Mouse (Mus musculus): ENCODE results near the gene Spred2.
"Not testable (repeated sequence)": the region's sequence is repeated elsewhere in the genome, so short reads cannot be mapped to it uniquely, and the experiment has no call there.

Spred2 gene

DNA sequence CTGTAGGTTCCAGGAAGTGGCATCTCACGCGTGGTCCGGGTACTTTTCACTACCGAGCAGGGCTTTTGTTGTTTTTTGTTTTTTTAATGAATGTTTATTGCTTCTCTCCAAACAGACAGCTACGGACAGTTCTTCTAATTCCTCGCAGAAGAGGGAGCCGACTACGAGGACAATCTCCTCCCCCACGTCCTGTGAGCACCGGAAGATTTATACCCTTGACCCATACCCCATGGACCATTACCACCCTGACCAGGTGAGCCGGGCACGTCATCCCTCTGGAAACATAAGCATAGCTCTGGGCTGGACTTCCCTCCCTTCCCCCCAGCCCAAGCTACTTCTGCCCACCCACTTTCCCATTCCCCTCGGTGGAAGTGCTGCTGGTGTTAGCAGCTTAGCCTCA lies 93.8 kb downstream of the Spred2 start:
- no peak for DNase-seq (ENCODE audit: low spot score in 2 of 2)

- no peak for DNase-seq (ENCODE audit: low spot score in 2 of 2)
Observed at GRCm38 (mm10) chr11:20018905-20019304, 94.7 kb downstream of the Spred2 start.

- no peak for DNase-seq (ENCODE audit: low spot score in 2 of 2)
Observed at GRCm38 (mm10) chr11:20020720-20021119, 96.5 kb downstream of the Spred2 start.

GRCm38 (mm10) chr11:20022462-20022861 lies 98.3 kb downstream of the Spred2 start:
- DNase-seq (ENCODE audit: low spot score in 2 of 2): no peak

- no peak for DNase-seq (ENCODE audit: low spot score in 2 of 2)
Observed at GRCm38 (mm10) chr11:20022911-20023482, 98.8 kb downstream of the Spred2 start.

GRCm38 (mm10) chr11:20025899-20026298 lies 101.7 kb downstream of the Spred2 start:
- no peak for DNase-seq (ENCODE audit: low spot score in 2 of 2)

GRCm38 (mm10) chr11:20027719-20028118 lies 103.5 kb downstream of the Spred2 start:
- no peak for DNase-seq (ENCODE audit: low spot score in 2 of 2)

DNA sequence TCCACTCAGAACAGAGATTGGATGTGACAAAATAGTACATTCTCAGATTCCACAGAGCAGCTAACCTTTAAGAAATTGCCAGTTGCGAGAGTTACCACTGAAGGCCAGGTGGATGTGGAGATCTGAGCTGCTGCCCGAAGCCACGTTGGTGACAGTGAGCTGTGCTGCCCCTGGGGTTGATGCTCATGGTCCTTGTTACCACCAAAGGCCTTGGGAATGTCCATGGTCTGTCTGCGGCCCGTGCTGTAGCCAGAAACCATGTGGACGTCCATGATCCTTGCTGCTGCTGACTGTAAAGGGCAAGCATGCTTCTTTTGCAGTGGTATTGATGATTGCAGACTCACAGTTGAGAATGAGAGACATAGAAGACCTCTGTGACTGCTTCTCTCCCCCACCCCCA lies 104.2 kb downstream of the Spred2 start:
- no peak for DNase-seq (ENCODE audit: low spot score in 2 of 2)

GRCm38 (mm10) chr11:20029014-20029413 lies 104.8 kb downstream of the Spred2 start:
- DNase-seq (ENCODE audit: low spot score in 2 of 2): no peak

DNA sequence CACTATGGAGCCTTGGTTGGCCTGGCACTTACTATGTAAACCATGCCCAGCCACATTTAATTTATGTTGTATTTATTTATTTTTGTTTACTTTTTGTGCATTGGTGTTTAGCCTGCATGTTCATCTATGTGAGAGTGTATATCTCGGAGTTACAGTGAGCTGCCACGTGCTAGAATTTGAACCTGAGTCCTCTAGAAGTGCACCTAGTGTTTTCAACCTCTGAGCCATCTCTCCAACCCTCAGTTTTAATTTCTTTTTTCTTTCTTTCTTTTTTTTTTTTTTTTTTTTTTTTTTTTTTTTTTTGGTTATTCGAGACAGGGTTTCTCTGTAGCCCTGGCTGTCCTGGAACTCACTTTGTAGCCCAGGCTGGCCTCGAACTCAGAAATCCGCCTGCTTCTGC lies 106.8 kb downstream of the Spred2 start:
- not testable (repeated sequence) for DNase-seq (ENCODE audit: low spot score in 2 of 2)

- no peak for DNase-seq (ENCODE audit: low spot score in 2 of 2)
Observed at GRCm38 (mm10) chr11:20031536-20031935, 107.4 kb downstream of the Spred2 start.

DNA sequence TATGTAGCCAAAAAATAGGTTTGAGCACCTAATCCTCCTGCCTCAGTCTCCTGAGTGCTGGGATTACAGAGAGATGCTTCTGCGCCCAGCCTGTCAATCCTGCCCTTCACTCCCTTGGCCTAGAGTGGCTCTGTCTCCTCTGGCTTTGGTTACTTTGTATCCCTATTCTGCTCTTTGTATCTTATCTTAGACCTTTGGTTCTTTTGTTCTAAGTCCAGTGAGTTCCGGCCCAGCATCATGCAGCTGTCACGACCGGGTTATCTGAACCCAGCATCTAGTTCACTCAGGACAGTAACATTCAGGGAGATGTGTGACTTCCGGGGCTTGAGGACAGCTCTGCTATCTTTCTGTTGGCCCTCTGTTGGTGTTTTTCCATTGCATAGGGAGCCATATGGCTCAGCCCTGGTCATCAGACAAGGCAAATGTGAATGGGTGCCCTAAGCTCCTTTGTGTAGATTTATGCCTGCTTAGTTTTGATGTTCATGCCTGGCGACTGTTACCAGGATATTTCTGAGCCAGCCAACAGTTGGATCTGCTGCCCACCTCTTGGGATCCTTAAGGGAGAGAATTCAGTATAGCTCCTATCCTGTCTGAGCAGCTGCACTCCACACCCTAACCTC lies 109.5 kb downstream of the Spred2 start:
- no peak for DNase-seq (ENCODE audit: low spot score in 2 of 2)

GRCm38 (mm10) chr11:20034337-20034947 lies 110.3 kb downstream of the Spred2 start:
- DNase-seq (ENCODE audit: low spot score in 2 of 2): no peak

- peak in 1 of 2 experiments; percentile 55 for DNase-seq (ENCODE audit: low spot score in 2 of 2)
Observed at GRCm38 (mm10) chr11:20035343-20035928, 111.3 kb downstream of the Spred2 start.

DNA sequence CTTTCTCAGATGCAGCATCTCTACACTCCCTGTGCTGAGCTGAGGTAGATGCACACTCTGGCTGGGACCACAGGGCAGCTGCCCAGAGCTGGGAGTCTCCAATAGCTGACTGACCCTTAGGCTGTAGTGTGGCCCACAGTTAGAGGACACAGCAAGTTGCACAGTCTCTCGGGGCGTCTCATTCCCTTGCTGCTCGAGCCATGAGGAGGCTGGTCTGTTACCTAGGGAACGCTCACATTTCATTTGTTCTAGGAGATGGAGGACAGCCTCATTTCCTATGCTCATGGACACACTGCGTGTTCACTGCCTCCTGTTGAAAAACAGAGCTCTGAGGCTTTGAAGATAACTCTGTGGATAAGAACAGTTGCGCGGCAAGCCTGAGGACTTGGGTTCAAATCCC lies 111.8 kb downstream of the Spred2 start:
- DNase-seq (ENCODE audit: low spot score in 2 of 2): no peak

DNA sequence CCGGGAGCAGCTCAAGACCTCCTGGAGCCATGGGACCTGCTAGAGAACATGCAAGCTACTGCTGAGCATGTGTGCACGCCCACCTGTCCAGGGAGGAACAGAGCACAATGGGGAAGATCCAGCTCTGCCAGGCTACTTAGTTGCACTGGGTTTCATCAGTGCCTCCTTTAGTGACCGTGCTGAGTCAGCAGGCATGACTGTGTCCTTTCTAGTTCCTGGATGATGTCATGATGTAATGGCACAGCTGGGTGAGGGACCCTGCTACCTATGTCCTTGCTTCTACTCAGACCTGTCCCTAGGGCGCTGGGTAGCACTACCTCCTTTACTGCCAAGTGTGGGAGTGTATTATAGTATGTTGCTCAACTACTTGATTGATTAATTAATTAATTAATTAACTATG lies 113.6 kb downstream of the Spred2 start:
- no peak for DNase-seq (ENCODE audit: low spot score in 2 of 2)

GRCm38 (mm10) chr11:20038723-20039122 lies 114.5 kb downstream of the Spred2 start:
- peak in 1 of 2 experiments; percentile 62 for DNase-seq (ENCODE audit: low spot score in 2 of 2)

DNA sequence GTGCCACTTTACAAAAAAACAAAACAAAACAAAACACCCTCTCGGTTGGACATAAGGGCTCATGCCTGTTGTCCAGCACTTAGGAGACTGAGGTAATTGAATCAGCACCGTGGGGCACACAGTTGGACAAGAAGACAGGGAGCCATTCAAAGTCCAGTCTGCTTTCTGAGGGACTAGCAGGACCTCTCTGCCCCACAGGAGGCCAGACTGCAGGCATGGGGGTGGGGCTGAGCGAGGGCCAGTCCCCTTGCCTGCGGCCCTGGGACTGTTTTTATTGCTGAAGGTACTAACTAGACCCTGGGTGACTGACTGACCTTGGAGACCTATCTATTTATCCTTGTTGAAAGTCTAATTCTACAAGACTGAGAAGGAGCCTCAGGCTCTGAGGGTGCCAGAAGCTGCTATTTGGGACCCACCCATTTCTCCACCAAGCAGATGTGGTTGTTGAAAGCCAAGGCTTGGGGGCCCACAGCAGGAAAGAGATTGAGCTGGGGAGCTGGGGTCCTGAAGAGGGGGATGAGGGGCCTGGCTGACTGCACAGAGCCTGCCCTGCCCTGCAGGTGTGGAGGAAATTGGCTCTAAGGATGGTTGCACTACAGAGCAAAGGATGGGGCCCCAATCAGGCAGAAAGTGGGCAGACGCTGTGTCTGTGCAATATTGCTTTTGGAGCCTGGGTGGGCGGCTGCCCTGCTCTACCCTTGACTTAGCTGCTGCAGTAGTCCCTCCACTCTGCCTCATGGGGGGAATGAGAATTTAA lies 117.2 kb downstream of the Spred2 start:
- no peak for DNase-seq (ENCODE audit: low spot score in 2 of 2)

DNA sequence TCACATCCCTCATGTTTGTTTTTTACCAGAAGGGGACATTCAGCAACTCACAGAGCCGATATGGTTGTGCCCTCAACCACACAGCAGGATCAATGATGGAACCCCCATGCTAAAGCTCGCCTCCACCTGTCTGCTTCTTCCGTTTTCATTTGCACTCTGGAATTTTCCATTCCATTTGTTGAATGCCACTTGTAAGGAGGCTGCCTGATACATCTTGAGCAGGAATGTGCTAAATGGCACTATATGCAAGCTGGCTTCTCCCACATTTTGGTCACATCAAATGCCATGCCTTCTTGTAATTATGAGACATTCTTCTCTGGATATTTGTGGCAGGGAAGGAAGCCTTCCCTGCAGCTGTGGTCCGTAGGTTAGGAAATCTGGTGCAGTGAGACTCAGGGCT lies 117.9 kb downstream of the Spred2 start:
- no peak for DNase-seq (ENCODE audit: low spot score in 2 of 2)

DNA sequence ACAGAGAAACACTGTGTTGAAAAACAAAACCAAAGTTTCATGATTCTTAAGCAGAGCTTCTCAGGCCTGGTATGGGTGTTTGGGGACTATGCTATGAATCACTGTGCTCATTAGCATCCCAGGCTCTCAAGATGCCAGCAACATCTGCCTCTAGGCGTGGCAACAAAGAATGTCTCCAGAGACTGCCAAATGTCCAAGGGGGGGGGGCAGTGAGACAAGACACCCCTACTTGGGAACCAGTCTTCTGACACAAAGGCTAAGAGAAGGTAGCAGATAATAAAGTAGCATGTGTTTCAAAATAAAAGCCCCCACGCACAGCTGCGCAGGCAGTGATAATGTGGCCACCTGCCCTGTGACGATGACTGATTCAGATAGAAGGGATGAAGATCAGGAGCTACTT lies 119.1 kb downstream of the Spred2 start:
- DNase-seq (ENCODE audit: low spot score in 2 of 2): no peak

DNA sequence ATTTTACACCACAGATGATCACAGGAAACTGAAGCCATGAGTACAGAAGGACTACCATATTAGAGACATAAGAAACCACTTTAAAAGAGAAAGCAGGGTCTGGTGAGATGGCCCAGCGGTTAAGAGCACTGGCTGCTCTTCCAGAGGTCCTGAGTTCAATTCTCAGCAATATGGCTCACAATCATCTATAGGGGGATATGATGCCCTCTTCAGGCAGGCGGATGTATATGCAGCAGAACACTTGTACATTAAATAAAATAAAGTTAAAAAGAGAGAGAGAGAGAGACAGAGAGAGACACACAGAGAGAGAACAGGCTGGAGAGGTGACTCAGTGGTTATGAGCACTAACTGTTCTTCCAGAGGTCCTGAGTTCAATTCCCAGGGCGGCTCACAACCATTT lies 121.4 kb downstream of the Spred2 start:
- no peak for DNase-seq (ENCODE audit: low spot score in 2 of 2)

- DNase-seq (ENCODE audit: low spot score in 2 of 2): no peak
Observed at GRCm38 (mm10) chr11:20052814-20053536, 128.8 kb downstream of the Spred2 start.
